15 mouse cellular contexts compared by ENCODE assay signal in genomic region chr6:84299146-84299545, GRCm38 (mm10).
"Had no signal": no experiment of that assay in that cellular context is flagged by ENCODE, and none has a peak within 500 bp of the region (broad histone marks: within the 10 kb centered on the region; RNA-seq: fewer than 3 reads in every experiment).

No protein-coding gene starts in this region.

- H3K9me3 ChIP-seq: megakaryocyte, embryonic 14.5 days; midbrain, embryonic 13.5 days; midbrain, embryonic 15.5 days; neural tube, embryonic 12.5 days; stomach, embryonic 15.5 days had no signal

- H3K4me2 ChIP-seq: lung, embryonic 14.5 days; midbrain, embryonic 11.5 days; midbrain, embryonic 13.5 days; midbrain, embryonic 15.5 days; neural tube, embryonic 12.5 days; stomach, embryonic 15.5 days had no signal

- H3K27me3 ChIP-seq: midbrain, embryonic 13.5 days; midbrain, embryonic 15.5 days; neural tube, embryonic 12.5 days; stomach, embryonic 15.5 days had no signal

- H3K4me3 ChIP-seq: megakaryocyte, embryonic 14.5 days; midbrain, embryonic 13.5 days; midbrain, embryonic 15.5 days; neural tube, embryonic 12.5 days; stomach, embryonic 15.5 days had no signal

- H3K27ac ChIP-seq: macrophage; midbrain, embryonic 13.5 days; midbrain, embryonic 15.5 days; neural tube, embryonic 12.5 days; stomach, embryonic 15.5 days had no signal

- H3K4me1 ChIP-seq: midbrain, embryonic 13.5 days; midbrain, embryonic 15.5 days; stomach, embryonic 15.5 days had no signal

- DNase-seq: lung, adult 18-20 months; lung, embryonic 14.5 days; lung, postnatal 14 days; lung, postnatal 36 days; right cerebral cortex, postnatal 14 days; thymus, adult 18-20 months; thymus, postnatal 14 days; thymus, postnatal 36 days had no signal

- ATAC-seq: midbrain, embryonic 13.5 days; midbrain, embryonic 15.5 days had no signal

- H3K9ac ChIP-seq: lung, embryonic 14.5 days; midbrain, embryonic 13.5 days; midbrain, embryonic 15.5 days; neural tube, embryonic 12.5 days; stomach, embryonic 15.5 days had no signal

- H3K36me3 ChIP-seq: midbrain, embryonic 13.5 days; midbrain, embryonic 15.5 days; neural tube, embryonic 12.5 days; stomach, embryonic 15.5 days had no signal
